Mouse (Mus musculus) stomach, embryonic 16.5 days (tissue): ENCODE measurements around the gene Cdc42se1. TPM values are rescaled to one million over a fixed set of nuclear protein-coding genes. Genes with fewer than 3 reads are reported as not detected.
A peak's percentile ranks its signal among the peaks of the same experiment; 100 is the strongest.

Experiments used
- ATAC-seq: fragments of 200-750 bp; cut with Nextera tagmentation; 2 replicates; pipeline ENCODE4 v1.8.0; 2017; ENCODE audit warnings: moderate number of reproducible peaks, moderate TSS enrichment; ENCODE audit not compliant: insufficient read depth, low FRiP score
- H3K27ac ChIP-seq: fragments of 300-500 bp; sonication (generic); 2 replicates; pipeline ENCODE4 v1.5.1; 2014; ENCODE audit warnings: low read length
- H3K27me3 ChIP-seq: fragments of 300-500 bp; sonication (generic); 2 replicates; pipeline ENCODE4 v1.6.1; 2014; ENCODE audit warnings: low read length, control low read depth, mixed read lengths; ENCODE audit not compliant: control insufficient read depth, insufficient read depth
- H3K36me3 ChIP-seq: fragments of 300-500 bp; sonication (generic); 2 replicates; pipeline ENCODE4 v1.6.1; 2014; ENCODE audit warnings: low read length; ENCODE audit not compliant: control insufficient read depth, insufficient read depth
- H3K4me1 ChIP-seq: fragments of 300-500 bp; sonication (generic); 2 replicates; pipeline ENCODE4 v1.6.1; 2014; ENCODE audit warnings: low read length, control low read depth, mixed read lengths; ENCODE audit not compliant: control insufficient read depth, insufficient read depth
- H3K4me2 ChIP-seq: fragments of 300-500 bp; sonication (generic); 2 replicates; pipeline ENCODE4 v1.6.1; 2014; ENCODE audit warnings: low read depth, low read length, mixed read lengths
- H3K4me3 ChIP-seq: fragments of 300-500 bp; sonication (generic); replicated peaks from 2 replicates; pipeline ENCODE4 v1.5.1; 2014; ENCODE audit warnings: mild to moderate bottlenecking, low read length
- H3K9ac ChIP-seq: fragments of 300-500 bp; sonication (generic); 2 replicates; pipeline ENCODE4 v1.6.1; 2014; ENCODE audit warnings: low read length
- H3K9me3 ChIP-seq: fragments of 300-500 bp; sonication (generic); replicated peaks from 2 replicates; pipeline ENCODE4 v1.6.1; 2016; ENCODE audit warnings: low read length, control low read depth; ENCODE audit not compliant: control insufficient read depth
- WGBS: fragments of 180-500 bp; shearing (Covaris S2); extraction: QIAGEN DNeasy Blood & Tissue Kit; methylation state at CpG from one replicate; pipeline ENCODE4 v1.1.7; 2014; 5-methylcytosine and 5-hydroxymethylcytosine counted together
- polyA plus RNA-seq: library from polyadenylated mRNA; unstranded; fragments of >200 nt; fragmentation: Nextera tagmentation; extraction: Ambion mirVana; gene quantifications from 2 replicates; pipeline ENCODE4 v1.2.1, GENCODE M21; 2015

Gene Cdc42se1
- polyA plus RNA-seq, 1 experiment from 2014 or later = 118 TPM

- 85% methylated on average over 4 of the region's 4 CpGs for WGBS
These were observed 33.4 kb downstream of the Cdc42se1 start for GRCm38 (mm10) chr3:95261975-95262374.

GRCm38 (mm10) chr3:95263089-95263739 lies 34.7 kb downstream of the Cdc42se1 start:
- Histone ChIP-seq H3K27ac (no peak overlapping the region), H3K36me3 (peaks cover 18% of the 10 kb centered on the region), H3K4me1 (no peaks in the 10 kb centered on the region), H3K9ac (peak overlapping the region; percentile 11; the same call in 1 of the 2 replicates), H3K4me2 (no peak overlapping the region), H3K9me3 (no peaks in the 10 kb centered on the region), H3K4me3 (no peak overlapping the region), H3K27me3 (no peaks in the 10 kb centered on the region)
- WGBS = 47% methylated on average over 11 of the region's 11 CpGs
- ATAC-seq = peak; percentile 64; the same call in 1 of the 2 replicates

More at GRCm38 (mm10) chr3:95261975-95262374, 33.4 kb downstream of the Cdc42se1 start:
- Histone ChIP-seq H3K9me3 (no peaks in the 10 kb centered on the region), H3K4me3 (no peak overlapping the region), H3K27me3 (no peaks in the 10 kb centered on the region), H3K4me1 (no peaks in the 10 kb centered on the region), H3K36me3 (peaks cover 13% of the 10 kb centered on the region; the same call in 1 of the 2 replicates), H3K9ac (no peak overlapping the region), H3K27ac (no peak overlapping the region), H3K4me2 (no peak overlapping the region)
- ATAC-seq = no peak

DNA sequence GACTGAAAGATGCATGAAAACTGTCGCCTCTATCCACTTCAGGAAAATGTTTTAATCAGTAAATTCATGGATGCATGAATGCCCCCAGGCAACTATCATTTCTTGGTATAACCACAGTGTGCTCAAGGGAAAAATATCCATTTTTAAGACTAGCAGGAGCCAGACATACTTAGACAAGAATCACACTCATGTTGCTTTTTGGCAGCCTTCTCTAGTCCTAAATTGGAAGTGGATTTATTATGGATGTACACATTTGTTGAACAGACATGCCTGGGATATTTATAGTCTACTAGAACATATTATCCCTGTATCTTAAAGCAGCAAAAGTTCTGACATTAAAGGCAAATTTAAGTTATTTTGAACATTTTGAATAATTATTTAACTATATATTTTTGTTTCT lies 36.2 kb downstream of the Cdc42se1 start:
- WGBS = 86% methylated on average over 1 of the region's 1 CpGs
- Histone ChIP-seq H3K4me1 (no peaks in the 10 kb centered on the region), H3K4me2 (no peak overlapping the region), H3K27ac (no peak overlapping the region), H3K4me3 (no peak overlapping the region), H3K9me3 (no peaks in the 10 kb centered on the region), H3K36me3 (peaks cover 11% of the 10 kb centered on the region), H3K27me3 (no peaks in the 10 kb centered on the region), H3K9ac (no peak overlapping the region)
- ATAC-seq = no peak

- H3K4me2 ChIP-seq = no peak overlapping the region
- no peak overlapping the region for H3K9ac ChIP-seq
- ATAC-seq = no peak
- WGBS = 92% methylated on average over 3 of the region's 3 CpGs
- no peaks in the 10 kb centered on the region for H3K9me3 ChIP-seq
- H3K36me3 ChIP-seq = peaks cover 9% of the 10 kb centered on the region
- H3K4me3 ChIP-seq = no peak overlapping the region
- no peaks in the 10 kb centered on the region for H3K4me1 ChIP-seq
- no peak overlapping the region for H3K27ac ChIP-seq
- H3K27me3 ChIP-seq = no peaks in the 10 kb centered on the region
These were observed 37.5 kb downstream of the Cdc42se1 start for GRCm38 (mm10) chr3:95266052-95266451.

DNA sequence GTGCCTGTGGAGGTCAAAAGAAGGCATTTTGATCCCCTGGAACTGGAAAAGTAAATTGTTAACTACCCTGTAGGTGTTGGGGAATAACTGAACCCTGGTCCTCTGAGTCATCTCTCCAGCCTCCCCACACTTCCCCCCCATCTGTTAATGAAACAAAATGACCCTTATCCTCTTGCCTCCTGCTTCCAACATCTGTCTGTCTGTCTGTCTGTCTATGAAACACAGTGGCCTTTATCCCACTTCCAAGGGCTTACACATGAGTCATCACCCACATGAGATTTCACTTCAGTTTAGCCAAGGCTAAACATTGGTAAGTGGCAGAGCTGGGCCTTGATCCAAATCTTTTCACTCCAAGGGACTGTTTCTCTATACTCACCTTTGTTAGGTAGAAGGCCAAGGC lies 39.3 kb downstream of the Cdc42se1 start:
- no peaks in the 10 kb centered on the region for H3K4me1 ChIP-seq
- H3K27me3 ChIP-seq = no peaks in the 10 kb centered on the region
- H3K4me3 ChIP-seq = no peak overlapping the region
- ATAC-seq = no peak
- peaks cover 9% of the 10 kb centered on the region for H3K36me3 ChIP-seq
- no peak overlapping the region for H3K4me2 ChIP-seq
- H3K9me3 ChIP-seq = no peaks in the 10 kb centered on the region
- H3K27ac ChIP-seq = no peak overlapping the region
- no peak overlapping the region for H3K9ac ChIP-seq

- Histone ChIP-seq H3K36me3 (peaks cover 9% of the 10 kb centered on the region), H3K4me2 (no peak overlapping the region), H3K4me3 (no peak overlapping the region), H3K9ac (no peak overlapping the region), H3K27ac (no peak overlapping the region), H3K9me3 (no peaks in the 10 kb centered on the region), H3K4me1 (no peaks in the 10 kb centered on the region), H3K27me3 (no peaks in the 10 kb centered on the region)
- 89% methylated on average over 5 of the region's 5 CpGs for WGBS
- no peak for ATAC-seq
These were observed 41.3 kb downstream of the Cdc42se1 start for GRCm38 (mm10) chr3:95269789-95270188.

DNA sequence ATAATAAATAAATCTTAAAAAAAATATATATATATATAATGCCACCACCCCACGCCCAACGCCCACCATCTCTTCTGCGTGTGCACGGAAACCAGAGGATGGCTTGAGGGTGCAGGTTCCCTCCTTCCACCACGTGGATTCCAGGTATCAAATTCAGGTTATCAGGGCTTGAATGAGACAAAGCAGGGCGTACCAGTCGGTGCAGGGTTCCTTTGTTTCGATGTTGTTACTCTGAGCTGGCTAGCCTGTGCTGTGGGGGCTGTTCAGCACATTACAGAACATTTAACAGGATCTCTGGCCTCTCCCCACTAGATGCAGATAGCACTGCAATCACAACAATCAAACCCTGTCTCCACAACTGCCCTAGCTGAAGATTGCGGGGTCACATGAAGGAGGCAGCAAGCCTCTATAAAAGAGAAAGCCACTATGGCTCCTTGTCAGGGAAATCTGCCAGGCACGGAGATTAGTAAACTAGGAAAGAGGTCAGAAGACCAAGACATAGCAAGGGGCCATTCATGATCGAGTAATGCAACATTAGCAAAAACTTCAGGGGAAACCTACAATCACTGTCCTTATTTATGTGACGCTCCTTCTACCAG lies 42.3 kb downstream of the Cdc42se1 start:
- no peak overlapping the region for H3K4me2 ChIP-seq
- WGBS = 71% methylated on average over 12 of the region's 12 CpGs
- H3K4me3 ChIP-seq = no peak overlapping the region
- ATAC-seq = peak; percentile 49; the same call in 1 of the 2 replicates
- H3K27me3 ChIP-seq = no peaks in the 10 kb centered on the region
- H3K4me1 ChIP-seq = no peaks in the 10 kb centered on the region
- peaks cover 9% of the 10 kb centered on the region for H3K36me3 ChIP-seq
- no peak overlapping the region for H3K9ac ChIP-seq
- H3K9me3 ChIP-seq = no peaks in the 10 kb centered on the region
- H3K27ac ChIP-seq = peak overlapping the region; percentile 14; the same call in 1 of the 2 replicates

DNA sequence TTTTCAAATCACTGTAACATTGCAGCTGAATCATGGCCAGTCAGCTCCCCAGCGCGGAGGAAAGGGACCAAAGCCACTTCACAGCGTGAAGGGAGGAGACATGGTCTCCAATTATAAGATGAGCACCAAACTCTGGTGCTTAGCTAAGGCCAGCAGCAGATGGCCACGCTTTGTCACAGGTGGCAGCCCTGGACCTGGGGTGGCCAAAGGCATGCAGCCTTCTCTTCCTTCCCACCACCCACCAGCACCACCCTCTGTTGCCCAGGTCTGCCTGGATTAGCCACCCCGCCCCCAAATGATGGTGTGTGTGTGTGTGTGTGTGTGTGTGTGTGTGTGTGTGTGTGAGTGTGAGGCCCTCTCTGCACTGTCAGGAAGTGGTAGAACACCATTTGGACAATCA lies 44.9 kb downstream of the Cdc42se1 start:
- H3K36me3 ChIP-seq = no peaks in the 10 kb centered on the region
- 88% methylated on average over 5 of the region's 5 CpGs for WGBS
- H3K27me3 ChIP-seq = no peaks in the 10 kb centered on the region
- H3K4me3 ChIP-seq = no peak overlapping the region
- ATAC-seq = no peak
- no peak overlapping the region for H3K4me2 ChIP-seq
- H3K4me1 ChIP-seq = peaks cover 6% of the 10 kb centered on the region; the same call in 1 of the 2 replicates
- no peak overlapping the region for H3K9ac ChIP-seq
- no peaks in the 10 kb centered on the region for H3K9me3 ChIP-seq
- no peak overlapping the region for H3K27ac ChIP-seq

GRCm38 (mm10) chr3:95274453-95274852 lies 45.9 kb downstream of the Cdc42se1 start:
- Histone ChIP-seq H3K27me3 (no peaks in the 10 kb centered on the region), H3K9me3 (no peaks in the 10 kb centered on the region), H3K27ac (no peak overlapping the region), H3K4me2 (no peak overlapping the region), H3K4me3 (no peak overlapping the region), H3K9ac (no peak overlapping the region), H3K36me3 (no peaks in the 10 kb centered on the region), H3K4me1 (peaks cover 6% of the 10 kb centered on the region; the same call in 1 of the 2 replicates)
- 94% methylated on average over 4 of the region's 4 CpGs for WGBS
- ATAC-seq = no peak
